Mouse (Mus musculus): ENCODE results near the gene Klhdc3. TPM values are rescaled to one million over a fixed set of nuclear protein-coding genes. Genes with fewer than 3 reads are reported as not detected.

Klhdc3 gene
- polyA plus RNA-seq, 1 experiment from 2014 or later = 83.4 TPM

- 57% methylated on average over 5 of the region's 5 CpGs for WGBS (ENCODE audit: insufficient replicate concordance)
- ATAC-seq = no peak
- H3K27me3 ChIP-seq (replicated peaks) = no peaks in the 10 kb centered on the region
- no peak overlapping the region for H3K4me3 ChIP-seq
- H3K36me3 ChIP-seq = peaks cover 33% of the 10 kb centered on the region
- peaks cover 49% of the 10 kb centered on the region for H3K4me1 ChIP-seq
- H3K27ac ChIP-seq = no peak overlapping the region
- H3K9ac ChIP-seq = no peak overlapping the region
- no peaks in the 10 kb centered on the region for H3K9me3 ChIP-seq (replicated peaks)
- H3K4me2 ChIP-seq = no peak overlapping the region
Observed at GRCm38 (mm10) chr17:46699245-46699644, 18.5 kb upstream of the Klhdc3 start.

DNA sequence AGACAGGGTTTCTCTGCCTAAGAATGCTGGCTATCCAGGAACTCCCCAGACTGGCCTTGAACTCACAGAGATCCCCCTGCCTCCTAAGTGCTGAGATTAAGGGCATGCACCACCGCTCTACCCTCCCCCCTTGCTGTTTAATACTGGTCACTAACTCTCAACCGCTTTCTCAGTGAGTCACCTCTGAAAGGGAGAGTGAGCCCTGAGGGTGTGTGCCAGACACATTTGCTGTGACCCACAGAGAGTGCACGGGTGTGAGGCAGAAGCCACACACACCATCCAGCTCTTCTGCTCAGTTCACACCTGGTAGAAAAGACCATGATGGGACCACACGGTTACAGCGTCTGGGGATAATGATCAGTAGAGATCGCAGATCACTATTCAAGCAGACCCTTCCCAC, 17.8 kb upstream of the Klhdc3 start:
- no peak overlapping the region for H3K9ac ChIP-seq
- H3K27ac ChIP-seq = no peak overlapping the region
- no peaks in the 10 kb centered on the region for H3K27me3 ChIP-seq (replicated peaks)
- no peak for ATAC-seq
- WGBS (ENCODE audit: insufficient replicate concordance) = 85% methylated on average over 6 of the region's 6 CpGs
- H3K4me3 ChIP-seq = no peak overlapping the region
- no peak overlapping the region for H3K4me2 ChIP-seq
- no peaks in the 10 kb centered on the region for H3K9me3 ChIP-seq (replicated peaks)
- H3K36me3 ChIP-seq = peaks cover 34% of the 10 kb centered on the region
- H3K4me1 ChIP-seq = peaks cover 42% of the 10 kb centered on the region

DNA sequence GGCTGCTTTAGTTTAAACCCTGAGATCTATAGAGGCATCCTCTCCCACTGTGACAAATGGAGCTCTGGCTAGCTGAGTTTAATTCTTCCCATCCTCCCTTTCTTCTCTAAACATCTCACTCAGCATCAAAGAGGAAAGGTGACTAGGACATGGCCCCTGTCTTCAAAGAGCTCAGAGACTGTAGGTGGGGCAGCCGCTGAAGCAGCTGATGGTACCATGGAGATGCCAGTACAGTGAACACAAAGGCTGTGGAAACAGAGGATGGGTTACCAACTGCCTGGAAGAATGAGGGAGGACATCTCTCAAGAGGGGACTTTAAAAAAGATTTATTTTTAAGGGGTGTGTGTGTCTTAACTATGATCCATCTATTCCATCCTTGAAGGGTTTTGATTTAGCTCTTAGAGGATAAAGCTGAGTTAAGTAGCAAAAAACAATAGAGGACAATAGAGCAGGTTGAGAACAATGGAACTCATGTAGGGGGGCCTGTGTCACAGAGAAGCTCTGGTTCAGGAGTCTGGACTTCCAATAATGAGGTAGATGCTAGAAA, 13.9 kb upstream of the Klhdc3 start:
- 85% methylated on average over 1 of the region's 1 CpGs for WGBS (ENCODE audit: insufficient replicate concordance)
- H3K27ac ChIP-seq = no peak overlapping the region
- H3K36me3 ChIP-seq = peaks cover 34% of the 10 kb centered on the region
- peaks cover 19% of the 10 kb centered on the region for H3K4me1 ChIP-seq
- no peak for ATAC-seq
- no peaks in the 10 kb centered on the region for H3K27me3 ChIP-seq (replicated peaks)
- no peak overlapping the region for H3K4me2 ChIP-seq
- no peaks in the 10 kb centered on the region for H3K9me3 ChIP-seq (replicated peaks)
- H3K4me3 ChIP-seq = no peak overlapping the region
- H3K9ac ChIP-seq = no peak overlapping the region

DNA sequence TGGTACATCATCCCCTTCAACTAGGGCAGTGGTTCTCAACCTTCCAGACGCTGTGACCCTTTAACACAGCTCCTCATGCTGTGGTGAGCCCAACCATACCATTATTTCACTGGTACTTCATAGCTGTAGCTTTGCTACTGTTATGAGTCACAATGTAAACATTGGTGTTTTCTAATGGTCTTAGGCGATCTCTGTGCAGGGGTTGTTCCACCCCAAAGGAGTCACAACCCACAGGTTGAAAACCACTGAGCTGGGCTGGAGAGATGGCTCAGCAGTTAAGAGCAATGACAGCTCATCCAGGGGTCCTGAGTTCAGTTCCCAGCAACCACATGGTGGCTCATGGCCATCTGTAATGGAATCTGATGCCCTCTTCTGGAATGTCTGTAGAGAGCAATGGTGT, 10.7 kb upstream of the Klhdc3 start:
- peaks cover 42% of the 10 kb centered on the region for H3K36me3 ChIP-seq
- no peak overlapping the region for H3K9ac ChIP-seq
- H3K4me3 ChIP-seq = no peak overlapping the region
- H3K9me3 ChIP-seq (replicated peaks) = no peaks in the 10 kb centered on the region
- peak overlapping the region; percentile 39; the same call in 1 of the 2 replicates for H3K27ac ChIP-seq
- WGBS (ENCODE audit: insufficient replicate concordance) = 76% methylated on average over 2 of the region's 2 CpGs
- peaks cover 12% of the 10 kb centered on the region for H3K4me1 ChIP-seq
- H3K27me3 ChIP-seq (replicated peaks) = no peaks in the 10 kb centered on the region
- no peak for ATAC-seq
- H3K4me2 ChIP-seq = peak overlapping the region; percentile 39; the same call in 1 of the 2 replicates

- WGBS (ENCODE audit: insufficient replicate concordance) = 34% methylated on average over 12 of the region's 12 CpGs
- H3K4me3 ChIP-seq = no peak overlapping the region
- ATAC-seq = peak; percentile 83
- no peaks in the 10 kb centered on the region for H3K27me3 ChIP-seq (replicated peaks)
- H3K9me3 ChIP-seq (replicated peaks) = no peaks in the 10 kb centered on the region
- peaks cover 49% of the 10 kb centered on the region for H3K36me3 ChIP-seq
- peak overlapping the region; percentile 39 for H3K4me2 ChIP-seq
- peaks cover 12% of the 10 kb centered on the region for H3K4me1 ChIP-seq
- peak overlapping the region; percentile 39; the same call in 1 of the 2 replicates for H3K27ac ChIP-seq
- H3K9ac ChIP-seq = no peak overlapping the region
Observed at GRCm38 (mm10) chr17:46690665-46691064, 10.0 kb upstream of the Klhdc3 start.

- WGBS (ENCODE audit: insufficient replicate concordance) = 79% methylated on average over 6 of the region's 6 CpGs
- no peak overlapping the region for H3K4me2 ChIP-seq
- H3K36me3 ChIP-seq = peaks cover 69% of the 10 kb centered on the region
- no peaks in the 10 kb centered on the region for H3K27me3 ChIP-seq (replicated peaks)
- H3K4me1 ChIP-seq = peaks cover 17% of the 10 kb centered on the region
- H3K4me3 ChIP-seq = no peak overlapping the region
- no peaks in the 10 kb centered on the region for H3K9me3 ChIP-seq (replicated peaks)
- H3K27ac ChIP-seq = no peak overlapping the region
- H3K9ac ChIP-seq = no peak overlapping the region
- no peak for ATAC-seq
Observed at GRCm38 (mm10) chr17:46685913-46686312, 5.2 kb upstream of the Klhdc3 start.

DNA sequence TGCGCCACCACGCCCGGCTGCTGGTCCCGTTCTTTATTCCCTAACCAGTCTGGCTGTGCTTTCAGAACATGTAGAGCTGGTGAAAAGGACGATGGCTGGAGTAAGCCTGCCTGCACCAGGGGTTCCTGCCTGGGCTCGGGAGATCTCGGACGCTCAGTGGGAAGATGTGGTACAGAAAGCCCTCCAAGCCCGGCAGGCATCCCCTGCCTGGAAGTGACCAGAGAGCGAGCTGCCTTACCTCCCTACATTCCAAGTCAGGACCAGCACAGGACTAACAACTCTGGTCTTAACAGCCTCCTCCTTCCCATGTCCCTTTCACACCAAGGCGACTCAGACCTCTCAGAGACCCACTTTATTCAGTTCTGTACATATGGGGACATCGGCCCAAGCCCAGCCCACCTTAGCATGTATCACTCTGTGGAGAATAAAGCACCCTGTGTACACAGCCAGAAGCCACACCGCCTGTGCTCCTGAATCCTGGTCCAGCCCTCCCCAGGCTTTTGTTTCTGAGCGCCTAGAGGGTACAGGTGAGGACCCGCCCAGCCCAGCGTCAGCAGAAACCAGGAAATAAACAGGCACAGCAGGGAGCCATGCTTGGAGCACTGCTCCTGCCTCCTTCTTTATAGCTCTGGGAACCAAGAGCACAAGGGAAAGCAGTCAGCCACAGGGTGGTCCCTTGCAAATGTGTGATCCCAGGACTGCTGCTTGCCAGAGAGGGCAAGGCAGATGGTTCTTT, 2.1 kb upstream of the Klhdc3 start:
- no peak for ATAC-seq
- no peak overlapping the region for H3K4me2 ChIP-seq
- no peak overlapping the region for H3K9ac ChIP-seq
- H3K27ac ChIP-seq = no peak overlapping the region
- H3K9me3 ChIP-seq (replicated peaks) = no peaks in the 10 kb centered on the region
- no peak overlapping the region for H3K4me3 ChIP-seq
- H3K36me3 ChIP-seq = peaks cover 64% of the 10 kb centered on the region
- WGBS (ENCODE audit: insufficient replicate concordance) = 87% methylated on average over 16 of the region's 16 CpGs
- peaks cover 36% of the 10 kb centered on the region for H3K4me1 ChIP-seq
- H3K27me3 ChIP-seq (replicated peaks) = no peaks in the 10 kb centered on the region

- peak overlapping the region; percentile 81 for H3K4me3 ChIP-seq
- H3K9ac ChIP-seq = peak overlapping the region; percentile 73
- no peaks in the 10 kb centered on the region for H3K27me3 ChIP-seq (replicated peaks)
- H3K4me1 ChIP-seq = peaks cover 36% of the 10 kb centered on the region
- peak overlapping the region; percentile 85 for H3K4me2 ChIP-seq
- WGBS (ENCODE audit: insufficient replicate concordance) = 25% methylated on average over 12 of the region's 12 CpGs
- peaks cover 64% of the 10 kb centered on the region for H3K36me3 ChIP-seq
- peak overlapping the region; percentile 63 for H3K27ac ChIP-seq
- no peak for ATAC-seq
- H3K9me3 ChIP-seq (replicated peaks) = no peaks in the 10 kb centered on the region
Observed at GRCm38 (mm10) chr17:46681466-46682118, 878 bp upstream of the Klhdc3 start.

DNA sequence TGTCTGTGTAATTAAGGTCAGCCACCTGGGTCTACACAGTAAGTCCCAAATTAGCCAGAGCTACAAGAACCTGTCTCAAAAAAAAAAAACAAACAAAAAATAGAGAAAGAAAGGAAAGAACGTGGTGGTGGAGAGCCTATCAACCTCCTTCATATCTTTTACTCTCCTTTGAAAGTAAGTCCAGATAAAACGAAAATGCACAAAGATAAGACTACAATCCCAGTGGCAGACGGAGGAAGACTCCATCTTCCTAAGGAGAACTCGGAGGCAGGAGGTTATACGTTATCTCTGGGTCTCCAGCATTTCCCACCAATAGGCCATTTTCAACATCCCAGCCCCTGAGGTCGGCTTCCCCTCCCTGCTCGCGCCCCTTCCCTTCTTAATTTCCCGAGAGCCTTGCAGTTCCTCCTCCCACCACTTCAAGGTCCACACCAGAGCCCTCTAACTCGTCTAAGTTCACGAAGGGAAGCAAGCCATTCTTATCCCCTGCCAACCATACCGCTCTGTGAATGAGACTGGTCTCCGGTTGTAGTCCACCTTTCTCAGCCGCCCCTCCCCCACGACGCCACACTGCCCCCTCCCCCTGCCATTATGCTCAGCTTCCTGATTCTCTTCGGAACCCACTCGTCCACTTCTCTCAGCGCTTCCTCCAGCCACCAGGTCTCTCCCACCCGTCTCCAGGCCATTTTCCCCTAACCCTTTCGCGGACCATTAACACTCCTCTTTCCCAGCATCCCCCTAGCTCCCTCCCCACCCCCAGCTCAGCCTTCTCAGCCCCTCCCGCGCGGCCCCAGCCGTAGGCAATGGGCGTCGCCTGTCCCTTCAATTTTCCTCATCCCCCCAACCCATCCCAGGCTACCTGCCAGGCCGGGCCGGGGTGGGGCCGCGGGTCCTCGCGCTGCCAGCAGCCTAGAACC, 613 bp downstream of the Klhdc3 start:
- Histone ChIP-seq H3K36me3 (peaks cover 64% of the 10 kb centered on the region), H3K4me3 (peak overlapping the region; percentile 81), H3K4me1 (peaks cover 39% of the 10 kb centered on the region), H3K4me2 (peak overlapping the region; percentile 85), H3K9ac (peak overlapping the region; percentile 85), H3K9me3 (replicated peaks) (no peaks in the 10 kb centered on the region), H3K27ac (peak overlapping the region; percentile 90), H3K27me3 (replicated peaks) (no peaks in the 10 kb centered on the region)
- WGBS (ENCODE audit: insufficient replicate concordance) = under 1% methylated on average over 34 of the region's 34 CpGs
- peak; percentile 1; the same call in 1 of the 2 replicates for ATAC-seq

GRCm38 (mm10) chr17:46678911-46679310, 1.8 kb downstream of the Klhdc3 start:
- no peak for ATAC-seq
- H3K27ac ChIP-seq = peak overlapping the region; percentile 90
- peak overlapping the region; percentile 85 for H3K9ac ChIP-seq
- peaks cover 59% of the 10 kb centered on the region for H3K36me3 ChIP-seq
- H3K27me3 ChIP-seq (replicated peaks) = no peaks in the 10 kb centered on the region
- no peaks in the 10 kb centered on the region for H3K9me3 ChIP-seq (replicated peaks)
- H3K4me1 ChIP-seq = peaks cover 48% of the 10 kb centered on the region
- H3K4me2 ChIP-seq = peak overlapping the region; percentile 85
- peak overlapping the region; percentile 81 for H3K4me3 ChIP-seq
- 68% methylated on average over 9 of the region's 9 CpGs for WGBS (ENCODE audit: insufficient replicate concordance)

DNA sequence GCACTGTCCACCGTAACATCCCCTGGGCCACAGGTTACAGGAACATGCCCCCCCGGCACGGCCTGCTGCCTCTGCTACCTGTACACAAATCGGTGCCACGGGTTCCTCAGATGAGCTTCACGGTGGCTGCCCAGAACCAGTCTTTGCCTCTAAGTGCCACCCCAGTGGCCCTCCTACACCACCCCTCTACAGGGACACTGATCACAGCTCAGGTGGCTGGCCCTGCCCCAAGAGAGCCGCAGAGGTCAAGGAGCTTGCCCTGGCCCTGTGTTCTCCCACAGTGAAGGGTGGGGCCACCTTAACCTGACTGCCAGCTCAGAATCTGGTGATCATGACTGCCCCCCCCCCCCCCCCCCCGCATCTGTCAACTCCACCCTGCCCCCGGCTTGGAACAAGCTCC, 2.3 kb downstream of the Klhdc3 start, which contains the start of gene Mea1:
Gene Mea1 (plus strand): TSS at position 378 of the 400 bp plus-strand sequence.
- ATAC-seq = no peak
- Histone ChIP-seq H3K4me1 (peaks cover 51% of the 10 kb centered on the region), H3K9ac (peak within 1 kb of the TSS; percentile 85), H3K27ac (peak within 1 kb of the TSS; percentile 90), H3K4me3 (peak within 1 kb of the TSS; percentile 81), H3K27me3 (replicated peaks) (no peaks in the 10 kb centered on the region), H3K9me3 (replicated peaks) (no peaks in the 10 kb centered on the region), H3K36me3 (peaks cover 54% of the 10 kb centered on the region), H3K4me2 (peak within 1 kb of the TSS; percentile 85)
- WGBS (ENCODE audit: insufficient replicate concordance) = 92% methylated on average over 7 of the region's 9 CpGs

All from liver, embryonic 12.5 days (tissue).